Mouse (Mus musculus): Measurements from ENCODE around the gene Ccnc. TPM values are rescaled to one million over a fixed set of nuclear protein-coding genes. Genes with fewer than 3 reads are reported as not detected.

The Ccnc gene
- polyA plus RNA-seq, 1 experiment from 2014 or later = 67.9 TPM

GRCm38 (mm10) chr4:21786268-21786667 lies 58.8 kb downstream of the Ccnc start:
- H3K27ac ChIP-seq (replicated peaks) = no peak overlapping the region
- H3K36me3 ChIP-seq = peaks cover 83% of the 10 kb centered on the region
- H3K4me3 ChIP-seq = no peak overlapping the region
- WGBS = 97% methylated on average over 12 of the region's 12 CpGs
- DNase-seq (ENCODE audit: low spot score) = no peak
- no peaks in the 10 kb centered on the region for H3K27me3 ChIP-seq (ENCODE audit: low read depth, poor library complexity, severe bottlenecking)
- no peaks in the 10 kb centered on the region for H3K4me1 ChIP-seq
- no peaks in the 10 kb centered on the region; the same call in 1 of the 2 replicates for H3K9me3 ChIP-seq (replicated peaks)

GRCm38 (mm10) chr4:21788903-21789302 lies 61.4 kb downstream of the Ccnc start:
- peaks cover 69% of the 10 kb centered on the region for H3K36me3 ChIP-seq
- H3K4me3 ChIP-seq = no peak overlapping the region
- no peak overlapping the region for H3K27ac ChIP-seq (replicated peaks)
- no peak for DNase-seq (ENCODE audit: low spot score)
- no peaks in the 10 kb centered on the region for H3K4me1 ChIP-seq
- no peaks in the 10 kb centered on the region; the same call in 1 of the 2 replicates for H3K9me3 ChIP-seq (replicated peaks)
- 88% methylated on average over 6 of the region's 6 CpGs for WGBS
- no peaks in the 10 kb centered on the region for H3K27me3 ChIP-seq (ENCODE audit: low read depth, poor library complexity, severe bottlenecking)

GRCm38 (mm10) chr4:21789836-21790235 lies 62.3 kb downstream of the Ccnc start:
- H3K36me3 ChIP-seq = peaks cover 59% of the 10 kb centered on the region
- no peak overlapping the region for H3K27ac ChIP-seq (replicated peaks)
- no peak for DNase-seq (ENCODE audit: low spot score)
- no peak overlapping the region for H3K4me3 ChIP-seq
- H3K4me1 ChIP-seq = no peaks in the 10 kb centered on the region
- H3K9me3 ChIP-seq (replicated peaks) = no peaks in the 10 kb centered on the region; the same call in 1 of the 2 replicates
- WGBS = 92% methylated on average over 4 of the region's 4 CpGs
- no peaks in the 10 kb centered on the region for H3K27me3 ChIP-seq (ENCODE audit: low read depth, poor library complexity, severe bottlenecking)

GRCm38 (mm10) chr4:21793631-21794030 lies 66.1 kb downstream of the Ccnc start:
- Histone ChIP-seq H3K4me1 (no peaks in the 10 kb centered on the region), H3K27me3 (ENCODE audit: low read depth, poor library complexity, severe bottlenecking) (no peaks in the 10 kb centered on the region), H3K9me3 (replicated peaks) (no peaks in the 10 kb centered on the region; the same call in 1 of the 2 replicates), H3K36me3 (peaks cover 46% of the 10 kb centered on the region), H3K27ac (replicated peaks) (no peak overlapping the region), H3K4me3 (no peak overlapping the region)
- 91% methylated on average over 3 of the region's 3 CpGs for WGBS
- DNase-seq (ENCODE audit: low spot score) = no peak

GRCm38 (mm10) chr4:21801013-21801412 lies 73.5 kb downstream of the Ccnc start:
- H3K36me3 ChIP-seq = peaks cover 82% of the 10 kb centered on the region
- no peaks in the 10 kb centered on the region for H3K4me1 ChIP-seq
- no peaks in the 10 kb centered on the region for H3K27me3 ChIP-seq (ENCODE audit: low read depth, poor library complexity, severe bottlenecking)
- no peaks in the 10 kb centered on the region for H3K9me3 ChIP-seq (replicated peaks)
- DNase-seq (ENCODE audit: low spot score) = no peak
- 98% methylated on average over 1 of the region's 1 CpGs for WGBS
- no peak overlapping the region for H3K27ac ChIP-seq (replicated peaks)
- H3K4me3 ChIP-seq = no peak overlapping the region

- Histone ChIP-seq H3K27me3 (ENCODE audit: low read depth, poor library complexity, severe bottlenecking) (no peaks in the 10 kb centered on the region), H3K9me3 (replicated peaks) (no peaks in the 10 kb centered on the region), H3K36me3 (peaks cover 81% of the 10 kb centered on the region), H3K4me3 (no peak overlapping the region), H3K4me1 (no peaks in the 10 kb centered on the region), H3K27ac (replicated peaks) (no peak overlapping the region)
- no peak for DNase-seq (ENCODE audit: low spot score)
- WGBS = 87% methylated on average over 2 of the region's 2 CpGs
These were observed 74.1 kb downstream of the Ccnc start for GRCm38 (mm10) chr4:21801620-21802019.

- no peak overlapping the region for H3K4me3 ChIP-seq
- H3K27me3 ChIP-seq (ENCODE audit: low read depth, poor library complexity, severe bottlenecking) = no peaks in the 10 kb centered on the region
- WGBS = 78% methylated on average over 5 of the region's 5 CpGs
- DNase-seq (ENCODE audit: low spot score) = no peak
- peaks cover 54% of the 10 kb centered on the region for H3K36me3 ChIP-seq
- H3K9me3 ChIP-seq (replicated peaks) = no peaks in the 10 kb centered on the region
- H3K4me1 ChIP-seq = no peaks in the 10 kb centered on the region
- H3K27ac ChIP-seq (replicated peaks) = no peak overlapping the region
These were observed 79.7 kb downstream of the Ccnc start for GRCm38 (mm10) chr4:21807204-21807603.

Other genes starting within 250 kb of the Ccnc start
- gene Prdm13, start 41.7 kb upstream of the Ccnc start, polyA plus RNA-seq (2016; fragmentation: Nextera tagmentation; extraction: Ambion mirVana) = 0.06 and 0.15 TPM in 2 replicates
- 10.5 and 10.9 TPM in 2 replicates for gene Usp45, start 39.5 kb downstream of the Ccnc start, polyA plus RNA-seq (2016; fragmentation: Nextera tagmentation; extraction: Ambion mirVana)
- gene Tstd3, start 39.5 kb downstream of the Ccnc start, polyA plus RNA-seq (2016; fragmentation: Nextera tagmentation; extraction: Ambion mirVana) = 27.3 and 29.3 TPM in 2 replicates
- 144 and 163 TPM in 2 replicates for gene Pnisr, start 119.9 kb downstream of the Ccnc start, polyA plus RNA-seq (2016; fragmentation: Nextera tagmentation; extraction: Ambion mirVana)
- gene Coq3, start 152.0 kb downstream of the Ccnc start, polyA plus RNA-seq (2016; fragmentation: Nextera tagmentation; extraction: Ambion mirVana) = 11.7 and 12.0 TPM in 2 replicates
- 9.6 and 13.3 TPM in 2 replicates for gene Faxc, start 203.6 kb downstream of the Ccnc start, polyA plus RNA-seq (2016; fragmentation: Nextera tagmentation; extraction: Ambion mirVana)